Mouse (Mus musculus) limb, embryonic 13.5 days (tissue): ENCODE measurements around the gene Nlgn3. TPM values are rescaled to one million over a fixed set of nuclear protein-coding genes. Genes with fewer than 3 reads are reported as not detected.
"Not testable (repeated sequence)": the region's sequence is repeated elsewhere in the genome, so short reads cannot be mapped to it uniquely, and the experiment has no call there.

Experiments used
- ATAC-seq: fragments of 200-750 bp; cut with Nextera tagmentation; 2 replicates; pipeline ENCODE4 v1.8.0; 2017; ENCODE audit warnings: low read depth, moderate number of reproducible peaks, moderate TSS enrichment; ENCODE audit not compliant: low FRiP score
- H3K27ac ChIP-seq: fragments of 300-500 bp; sonication (generic); 2 replicates; pipeline ENCODE4 v1.5.1; 2015; ENCODE audit warnings: inconsistent platforms, mild to moderate bottlenecking, moderate library complexity
- H3K27me3 ChIP-seq: fragments of 300-500 bp; sonication (generic); 2 replicates; pipeline ENCODE4 v1.6.1; 2015; ENCODE audit warnings: mild to moderate bottlenecking, inconsistent platforms
- H3K36me3 ChIP-seq: fragments of 300-500 bp; sonication (generic); 2 replicates; pipeline ENCODE4 v1.6.1; 2015; ENCODE audit warnings: inconsistent platforms, mild to moderate bottlenecking, moderate library complexity
- H3K4me1 ChIP-seq: fragments of 300-500 bp; sonication (generic); 2 replicates; pipeline ENCODE4 v1.6.1; 2015; ENCODE audit warnings: inconsistent platforms
- H3K4me2 ChIP-seq: fragments of 300-500 bp; sonication (generic); replicated peaks from 2 replicates; pipeline ENCODE4 v1.6.1; 2015; ENCODE audit warnings: inconsistent platforms, mild to moderate bottlenecking, moderate library complexity
- H3K4me3 ChIP-seq: fragments of 300-500 bp; sonication (generic); 2 replicates; pipeline ENCODE4 v1.5.1; 2015; ENCODE audit warnings: moderate library complexity, mild to moderate bottlenecking, inconsistent platforms
- H3K9ac ChIP-seq: fragments of 300-500 bp; sonication (generic); 2 replicates; pipeline ENCODE4 v1.6.1; 2015; ENCODE audit warnings: mild to moderate bottlenecking, inconsistent platforms
- H3K9me3 ChIP-seq: fragments of 300-500 bp; sonication (generic); 2 replicates; pipeline ENCODE4 v1.6.1; 2016; ENCODE audit warnings: inconsistent platforms
- WGBS: fragments of 180-500 bp; shearing (Covaris S2); methylation state at CpG from one replicate; pipeline ENCODE4 v1.1.7; 2015; 5-methylcytosine and 5-hydroxymethylcytosine counted together
- polyA plus RNA-seq: library from polyadenylated mRNA; unstranded; fragments of >200 nt; fragmentation: Nextera tagmentation; extraction: Ambion mirVana; gene quantifications from 2 replicates; pipeline ENCODE4 v1.2.1, GENCODE M21; 2015

Gene Nlgn3
- polyA plus RNA-seq, 1 experiment from 2014 or later: 19.9 TPM

GRCm38 (mm10) chrX:101345456-101345855 lies 46.5 kb downstream of the Nlgn3 start:
- Histone ChIP-seq H3K4me1 (no peaks in the 10 kb centered on the region), H3K27me3 (no peaks in the 10 kb centered on the region), H3K27ac (no peak overlapping the region), H3K9ac (no peak overlapping the region), H3K4me2 (no peak overlapping the region), H3K4me3 (no peak overlapping the region), H3K36me3 (no peaks in the 10 kb centered on the region), H3K9me3 (no peaks in the 10 kb centered on the region)
- no peak for ATAC-seq
- 88% methylated on average over 2 of the region's 2 CpGs for WGBS

DNA sequence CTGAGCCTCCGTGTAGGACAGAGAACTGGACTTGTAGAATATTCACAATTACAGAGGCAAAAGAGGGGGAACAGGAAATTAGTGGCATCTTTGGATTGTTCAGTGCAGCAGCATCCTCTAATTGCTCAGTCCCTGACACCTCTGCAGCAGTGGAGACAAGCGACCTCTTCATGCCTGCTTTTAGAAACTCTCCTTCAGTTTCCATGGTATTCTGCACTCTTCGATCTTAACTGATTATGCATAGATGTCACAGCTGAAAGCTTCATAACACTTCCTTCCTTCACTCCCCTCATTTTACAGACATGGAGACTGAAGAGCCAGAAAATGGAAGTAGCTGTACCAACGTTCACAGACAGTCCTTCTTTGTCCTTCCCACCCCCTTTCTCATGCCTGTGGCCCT lies 47.5 kb downstream of the Nlgn3 start:
- Histone ChIP-seq H3K4me2 (no peak overlapping the region), H3K27ac (no peak overlapping the region), H3K4me1 (no peaks in the 10 kb centered on the region), H3K9ac (no peak overlapping the region), H3K4me3 (no peak overlapping the region), H3K9me3 (no peaks in the 10 kb centered on the region), H3K27me3 (no peaks in the 10 kb centered on the region), H3K36me3 (no peaks in the 10 kb centered on the region)
- WGBS: 59% methylated on average over 4 of the region's 4 CpGs
- no peak for ATAC-seq

DNA sequence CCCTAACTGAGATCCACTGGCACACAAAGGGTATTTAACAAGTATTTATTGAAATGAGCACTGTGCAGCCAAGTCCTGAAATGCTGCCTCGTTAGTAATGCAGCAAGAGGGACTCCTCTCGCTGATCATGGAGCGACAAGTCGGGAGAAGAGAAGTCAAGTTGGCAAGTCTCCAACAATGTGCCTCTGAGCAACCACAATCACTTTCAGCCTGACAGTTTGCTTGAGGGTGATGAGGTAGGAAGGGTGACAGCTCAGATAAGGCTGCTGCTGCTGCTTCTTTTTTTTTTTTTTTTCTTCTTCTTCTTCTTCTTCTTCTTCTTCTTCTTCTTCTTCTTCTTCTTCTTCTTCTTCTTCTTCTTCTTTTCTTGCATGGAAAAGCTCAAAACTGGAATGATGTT lies 52.2 kb downstream of the Nlgn3 start:
- H3K36me3 ChIP-seq: no peaks in the 10 kb centered on the region
- ATAC-seq: no peak
- no peaks in the 10 kb centered on the region; the same call in 1 of the 2 replicates for H3K27me3 ChIP-seq
- no peak overlapping the region for H3K9ac ChIP-seq
- no peaks in the 10 kb centered on the region for H3K9me3 ChIP-seq
- H3K4me1 ChIP-seq: no peaks in the 10 kb centered on the region
- no peak overlapping the region for H3K4me3 ChIP-seq
- no peak overlapping the region for H3K27ac ChIP-seq
- no peak overlapping the region for H3K4me2 ChIP-seq
- 61% methylated on average over 4 of the region's 4 CpGs for WGBS

- not testable (repeated sequence) for H3K36me3 ChIP-seq, H3K27me3 ChIP-seq, H3K4me3 ChIP-seq, H3K4me1 ChIP-seq, H3K27ac ChIP-seq, H3K9ac ChIP-seq, ATAC-seq, H3K4me2 ChIP-seq, H3K9me3 ChIP-seq
- 61% methylated on average over 4 of the region's 4 CpGs for WGBS
Observed at GRCm38 (mm10) chrX:101358902-101359301, 59.9 kb downstream of the Nlgn3 start.

DNA sequence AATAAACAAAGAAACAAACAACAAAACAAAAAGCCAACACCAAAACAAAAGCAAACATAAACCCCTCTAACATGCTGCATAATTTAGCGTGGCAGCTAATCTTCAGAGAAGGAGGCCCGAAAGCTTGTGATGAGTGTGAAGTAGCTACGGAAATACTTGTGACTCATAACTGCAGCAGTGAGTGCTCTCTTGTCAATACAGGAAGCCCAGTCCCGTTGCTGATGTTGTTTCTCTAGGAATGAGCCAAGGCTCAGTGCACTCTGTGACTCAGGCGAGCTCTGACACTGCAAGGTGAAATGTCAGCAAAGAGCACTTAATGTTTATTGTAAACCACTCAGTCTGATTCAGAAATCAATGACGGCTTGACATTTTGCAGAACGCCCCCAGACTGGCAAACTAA lies 70.0 kb downstream of the Nlgn3 start:
- no peak for ATAC-seq

GRCm38 (mm10) chrX:101370573-101370972 lies 71.6 kb downstream of the Nlgn3 start:
- Histone ChIP-seq H3K4me3 (no peak overlapping the region), H3K4me1 (no peaks in the 10 kb centered on the region), H3K9me3 (no peaks in the 10 kb centered on the region), H3K27me3 (peaks cover 22% of the 10 kb centered on the region), H3K9ac (no peak overlapping the region), H3K27ac (no peak overlapping the region), H3K4me2 (no peak overlapping the region), H3K36me3 (no peaks in the 10 kb centered on the region)
- no peak for ATAC-seq
- WGBS: 71% methylated on average over 3 of the region's 3 CpGs

More for the DNA sequence above, 70.0 kb downstream of the Nlgn3 start:
- WGBS: 64% methylated on average over 7 of the region's 7 CpGs
- H3K9ac ChIP-seq: no peak overlapping the region
- H3K36me3 ChIP-seq: no peaks in the 10 kb centered on the region
- peaks cover 24% of the 10 kb centered on the region for H3K27me3 ChIP-seq
- H3K27ac ChIP-seq: no peak overlapping the region
- no peaks in the 10 kb centered on the region for H3K9me3 ChIP-seq
- H3K4me3 ChIP-seq: no peak overlapping the region
- H3K4me1 ChIP-seq: no peaks in the 10 kb centered on the region
- no peak overlapping the region for H3K4me2 ChIP-seq

GRCm38 (mm10) chrX:101372946-101373345 lies 74.0 kb downstream of the Nlgn3 start:
- H3K9me3 ChIP-seq: no peaks in the 10 kb centered on the region
- H3K27ac ChIP-seq: no peak overlapping the region
- no peaks in the 10 kb centered on the region for H3K4me1 ChIP-seq
- H3K4me3 ChIP-seq: no peak overlapping the region
- peaks cover 28% of the 10 kb centered on the region for H3K27me3 ChIP-seq
- no peaks in the 10 kb centered on the region for H3K36me3 ChIP-seq
- no peak overlapping the region for H3K4me2 ChIP-seq
- WGBS: 51% methylated on average over 5 of the region's 5 CpGs
- H3K9ac ChIP-seq: no peak overlapping the region
- no peak for ATAC-seq

Other genes with a start within 250 kb of the Nlgn3 start
- gene Tex11, start 239.5 kb upstream of the Nlgn3 start, polyA plus RNA-seq: 0.06 TPM in 1 of 2 replicates, not detected in the other
- gene Slc7a3, start 213.1 kb upstream of the Nlgn3 start, polyA plus RNA-seq: 1.7 and 1.9 TPM in 2 replicates
- 50.4 and 54.3 TPM in 2 replicates for gene Snx12, start 76.6 kb upstream of the Nlgn3 start, polyA plus RNA-seq
- gene Foxo4, start 44.6 kb upstream of the Nlgn3 start, polyA plus RNA-seq: 5.1 and 5.8 TPM in 2 replicates
- not detected in 2 replicates for gene Gm614, start 35.2 kb upstream of the Nlgn3 start, polyA plus RNA-seq
- 9.4 and 9.5 TPM in 2 replicates for gene Il2rg, start 30.9 kb upstream of the Nlgn3 start, polyA plus RNA-seq
- gene Gm20489, start 30.1 kb upstream of the Nlgn3 start, polyA plus RNA-seq: not detected in 2 replicates
- gene Med12, start 25.1 kb upstream of the Nlgn3 start, polyA plus RNA-seq: 43.1 and 43.7 TPM in 2 replicates
- gene Gjb1, start 77.2 kb downstream of the Nlgn3 start, polyA plus RNA-seq: 0.28 TPM in 1 of 2 replicates, not detected in the other
- gene Zmym3, start 121.7 kb downstream of the Nlgn3 start, polyA plus RNA-seq: 43.7 and 48.0 TPM in 2 replicates
- gene Nono, start 130.2 kb downstream of the Nlgn3 start, polyA plus RNA-seq: 491 and 506 TPM in 2 replicates
- gene Itgb1bp2, start 149.9 kb downstream of the Nlgn3 start, polyA plus RNA-seq: 30.0 and 31.3 TPM in 2 replicates
- gene Taf1, start 233.6 kb downstream of the Nlgn3 start, polyA plus RNA-seq: 16.3 and 17.1 TPM in 2 replicates